Mouse (Mus musculus) colon, adult 2 months (tissue): ENCODE data around the gene Hoxa11. TPM values are rescaled to one million over a fixed set of nuclear protein-coding genes. Genes with fewer than 3 reads are reported as not detected.

Experiments used
- polyA plus RNA-seq: library from polyadenylated mRNA; depleted of rRNA; stranded (reverse); fragments of >200 nt; gene quantifications from 2 replicates; pipeline ENCODE4 v1.2.3, GENCODE M21; 2012; rRNA removed

The Hoxa11 gene
- polyA plus RNA-seq, result 9.9 and 10.1 TPM in 2 replicates

DNA sequence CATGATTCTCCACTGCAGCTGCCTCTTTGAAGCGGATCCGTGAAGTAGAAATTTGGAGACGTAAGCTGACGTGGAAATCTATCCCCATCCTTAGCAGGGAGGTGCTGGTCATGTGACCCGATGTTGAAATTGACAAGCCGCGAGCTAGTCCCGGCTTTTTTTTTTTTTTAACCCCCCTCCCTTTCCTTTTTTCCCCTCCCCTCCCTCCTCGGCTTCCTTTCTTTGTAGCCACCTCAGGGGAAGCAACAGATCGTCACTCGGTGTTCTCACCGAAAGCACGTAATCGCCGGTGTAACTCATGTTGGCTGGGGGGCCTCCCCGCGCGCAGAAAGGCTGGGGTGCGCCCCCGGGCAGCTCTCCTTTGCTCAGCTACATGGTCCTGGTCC is at the start of gene Hoxa11:
Gene Hoxa11 (minus strand): TSS at position 54 of the 386 bp plus-strand sequence.

DNA sequence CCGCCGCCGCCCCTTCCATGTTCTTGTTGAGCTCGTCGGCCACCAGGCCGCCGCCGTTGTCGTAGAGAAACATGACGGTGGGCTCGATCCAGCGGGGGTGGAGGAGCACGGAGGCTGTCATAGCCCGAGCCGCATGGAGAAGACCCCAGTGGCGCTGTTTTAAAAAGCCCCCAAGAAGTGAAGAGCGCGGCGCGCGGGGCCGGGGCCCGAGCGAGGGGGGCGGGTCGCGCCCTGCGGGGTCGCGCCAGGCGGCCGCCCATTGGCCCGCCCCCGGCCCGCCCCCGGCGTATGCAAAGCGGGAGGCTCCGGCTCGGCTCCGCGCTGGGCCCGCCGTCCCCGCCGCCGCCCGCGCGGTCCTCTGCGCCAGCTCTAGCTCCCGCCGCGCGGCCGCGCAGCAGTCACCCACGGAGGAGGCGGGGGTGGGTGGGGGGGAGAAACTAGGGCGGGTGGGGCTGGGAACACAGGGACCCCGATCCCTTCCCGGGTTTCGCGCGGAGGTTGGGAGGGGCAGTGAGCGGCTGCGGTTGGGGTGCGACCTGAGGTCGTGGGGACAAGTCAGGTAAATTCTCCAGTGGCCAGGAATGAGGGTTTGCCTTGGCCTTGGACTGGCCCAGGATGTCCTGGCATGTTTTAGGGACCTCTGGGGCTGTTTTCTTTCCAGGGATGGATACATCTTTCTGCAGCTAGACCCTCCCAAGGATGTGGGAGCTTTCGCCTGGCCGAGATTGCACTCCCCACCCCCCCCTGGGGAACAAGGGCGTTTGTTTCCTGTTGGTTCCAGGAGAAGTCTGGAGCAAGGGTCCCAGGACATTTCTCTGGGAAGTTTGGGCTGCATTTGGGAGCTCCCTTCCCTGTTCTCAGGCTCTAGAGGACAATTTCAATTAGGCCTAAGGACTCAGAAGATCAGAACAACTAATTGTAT is 15.3 kb upstream of the Hoxa11 start, which contains the start of gene Hoxa13:
Gene Hoxa13 (minus strand): TSS at position 227 of the 922 bp plus-strand sequence.

DNA sequence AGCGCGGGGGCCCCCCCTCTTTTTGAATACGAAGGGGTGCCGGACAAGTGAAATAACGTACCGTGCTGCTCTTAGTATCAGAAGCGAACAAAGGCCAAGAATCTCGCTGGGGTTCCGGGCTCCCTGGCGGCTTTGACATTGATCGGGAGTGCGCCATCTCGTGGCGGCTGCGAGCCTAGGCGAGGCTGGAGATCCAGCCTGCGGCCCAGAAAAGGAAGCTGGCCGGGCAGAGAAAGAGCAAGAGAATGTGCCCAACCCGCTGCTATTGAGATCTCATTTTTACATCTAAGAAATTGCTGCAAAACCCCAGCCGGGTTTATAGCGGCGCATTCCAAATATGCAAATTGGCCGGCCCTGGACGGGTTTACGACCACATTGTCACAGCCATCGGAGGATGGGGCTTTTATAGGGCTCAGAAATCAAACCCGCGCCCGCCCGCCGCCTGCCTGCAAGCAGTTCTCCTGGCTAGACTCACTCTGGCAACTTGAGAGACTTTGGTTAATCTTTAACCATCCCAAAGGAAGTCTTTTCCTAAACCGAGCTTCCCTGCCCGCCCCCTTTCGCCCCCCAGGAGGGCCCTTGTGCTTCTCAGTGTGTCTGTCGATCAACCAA is 5.1 kb downstream of the Hoxa11 start, which contains the start of gene Hoxa10:
Gene Hoxa10 (minus strand): TSS at position 466 of the 612 bp plus-strand sequence.

DNA sequence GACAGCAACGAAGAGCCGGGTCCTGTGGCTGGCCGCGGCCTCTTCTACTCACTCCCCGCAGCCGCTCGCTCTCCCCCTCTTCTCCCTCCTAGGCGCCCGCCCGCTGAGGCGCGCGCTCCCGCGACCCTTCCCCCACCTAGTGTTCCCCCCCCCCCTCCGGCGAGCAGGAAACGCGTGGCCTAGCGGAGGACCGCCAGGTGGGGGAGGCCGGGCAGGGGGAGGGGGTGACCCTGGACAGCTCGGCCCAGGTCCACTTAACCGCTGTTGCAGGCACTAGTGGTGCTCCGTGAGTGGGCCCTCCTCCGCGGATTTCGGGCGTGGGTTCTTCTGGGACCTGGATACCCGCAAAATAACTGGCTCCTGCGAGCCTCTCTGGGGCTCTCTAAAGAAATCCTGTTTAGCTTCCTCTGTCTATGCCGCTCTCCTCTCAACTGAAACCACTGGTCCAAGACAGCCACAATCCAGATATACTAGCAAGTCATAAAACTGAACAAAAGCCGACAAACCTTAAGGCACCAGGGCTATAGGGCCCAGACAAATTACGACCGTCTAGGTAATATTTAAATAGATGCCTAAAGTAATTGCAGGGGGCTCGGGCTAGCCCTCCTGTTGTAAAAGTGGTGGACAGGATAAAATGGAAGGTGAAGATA is 15.0 kb downstream of the Hoxa11 start, which contains the start of gene Hoxa9:
Gene Hoxa9 (minus strand): TSS at position 574 of the 650 bp plus-strand sequence.

GRCm38 (mm10) chr6:52221337-52221992 is 24.1 kb downstream of the Hoxa11 start, which contains the start of gene Hoxa7:
Hoxa7 (minus strand) TSS chr6:52221854.

GRCm38 (mm10) chr6:52213119-52213986 is 32.3 kb downstream of the Hoxa11 start, which contains the start of the genes Hoxa3 and Gm28308:
Hoxa3 (minus strand) TSS chr6:52213336.
Gm28308 (minus strand) TSS chr6:52213339.

DNA sequence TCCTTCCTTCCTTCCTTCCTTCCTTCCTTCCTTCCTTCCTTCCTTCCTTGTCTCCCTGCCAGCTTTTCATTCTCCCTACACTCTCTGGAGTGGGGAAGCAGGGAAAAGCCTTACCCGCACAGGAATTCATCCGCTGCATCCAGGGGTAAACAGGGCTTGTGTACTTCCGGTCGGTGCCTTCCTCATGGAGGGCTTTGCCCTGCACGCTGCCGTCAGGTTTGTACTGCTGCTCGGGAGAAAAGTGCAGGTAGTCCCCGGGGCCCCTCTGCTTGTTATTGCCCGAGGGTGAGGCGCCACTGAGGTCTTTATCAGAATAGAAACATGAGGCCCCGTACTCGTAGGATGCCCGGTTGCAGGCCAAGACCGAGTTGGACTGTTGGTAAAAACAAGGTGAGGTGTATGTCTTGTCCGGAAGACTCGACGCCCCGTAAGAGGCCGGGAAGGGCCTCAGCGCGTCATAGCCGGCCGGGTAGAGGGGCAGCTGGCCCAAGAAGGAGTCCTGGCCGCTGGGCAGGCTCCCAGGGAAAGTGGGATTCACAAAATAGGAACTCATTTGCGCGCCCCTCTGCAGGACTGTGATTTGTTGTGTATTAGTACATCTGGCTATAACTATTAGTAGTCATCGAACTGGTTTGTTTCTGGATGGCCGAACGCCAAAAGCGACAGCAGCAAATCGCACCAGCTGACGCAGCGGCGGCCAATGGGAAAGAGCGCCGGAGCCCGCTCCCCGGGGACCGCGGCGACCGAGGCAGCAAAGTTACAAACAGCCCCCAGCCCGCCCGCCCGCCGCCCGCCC is 37.3 kb downstream of the Hoxa11 start, which contains the start of gene Hoxa6:
Gene Hoxa6 (minus strand): TSS at position 651 of the 796 bp plus-strand sequence.

DNA sequence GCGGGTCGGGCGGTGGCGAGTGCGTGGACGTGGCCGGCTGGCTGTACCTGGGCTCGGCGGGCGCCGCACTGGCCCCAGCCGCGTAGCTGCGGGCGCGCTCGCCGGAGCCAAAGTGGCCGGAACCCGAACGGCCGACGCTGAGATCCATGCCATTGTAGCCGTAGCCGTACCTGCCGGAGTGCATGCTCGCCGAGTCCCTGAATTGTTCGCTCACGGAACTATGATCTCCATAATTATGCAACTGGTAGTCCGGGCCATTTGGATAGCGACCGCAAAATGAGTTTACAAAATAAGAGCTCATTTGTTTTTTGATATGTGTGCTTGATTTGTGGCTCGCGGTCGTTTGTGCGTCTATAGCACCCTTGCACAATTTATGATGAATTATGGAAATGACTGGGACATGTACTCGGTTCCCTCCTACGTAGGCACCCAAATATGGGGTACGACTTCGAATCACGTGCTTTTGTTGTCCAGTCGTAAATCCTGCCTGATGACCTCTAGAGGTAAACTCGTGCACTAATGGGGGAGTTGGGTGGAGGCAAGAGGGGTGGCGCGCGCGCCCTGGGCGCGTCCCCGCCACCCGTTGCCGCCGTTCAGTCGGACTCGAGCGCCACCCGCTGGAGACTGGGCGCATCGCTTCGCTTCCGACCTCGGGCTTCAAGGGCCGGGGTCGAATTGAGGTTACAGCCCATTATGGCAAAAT is 41.4 kb downstream of the Hoxa11 start, which contains the start of gene Hoxa5:
Gene Hoxa5 (minus strand): TSS at position 538 of the 703 bp plus-strand sequence.

Other genes with a start within 250 kb of the Hoxa11 start
- gene Skap2, start 233.3 kb downstream of the Hoxa11 start, polyA plus RNA-seq, result 5.8 and 7.3 TPM in 2 replicates
- gene Hoxa1, start 87.5 kb downstream of the Hoxa11 start, polyA plus RNA-seq, result 0.36 and 0.41 TPM in 2 replicates
- gene Hoxa2, start 81.0 kb downstream of the Hoxa11 start, polyA plus RNA-seq, result 2.5 and 2.6 TPM in 2 replicates
- 0.02 TPM in 1 of 2 replicates, not detected in the other for gene 5730596B20Rik, start 68.3 kb downstream of the Hoxa11 start, polyA plus RNA-seq
- 1.5 TPM in 2 replicates for gene Hoxa4, start 54.1 kb downstream of the Hoxa11 start, polyA plus RNA-seq
- 21.4 and 22.4 TPM in 2 replicates for gene Hoxa5, start 41.2 kb downstream of the Hoxa11 start, polyA plus RNA-seq
- 9.2 and 10.0 TPM in 2 replicates for gene Hoxa6, start 37.1 kb downstream of the Hoxa11 start, polyA plus RNA-seq
- 18.3 and 20.8 TPM in 2 replicates for gene Hoxa3, start 32.5 kb downstream of the Hoxa11 start, polyA plus RNA-seq
- 7.4 and 8.4 TPM in 2 replicates for gene Gm28308, start 32.5 kb downstream of the Hoxa11 start, polyA plus RNA-seq
- 67.1 and 81.2 TPM in 2 replicates for gene Hoxa7, start 24.0 kb downstream of the Hoxa11 start, polyA plus RNA-seq
- gene Hoxa9, start 14.7 kb downstream of the Hoxa11 start, polyA plus RNA-seq, result 84.0 and 99.4 TPM in 2 replicates
- 26.7 and 39.5 TPM in 2 replicates for gene Hoxa10, start 5.0 kb downstream of the Hoxa11 start, polyA plus RNA-seq
- 59.0 and 62.5 TPM in 2 replicates for gene Hoxa13, start 15.1 kb upstream of the Hoxa11 start, polyA plus RNA-seq
- 3.3 and 4.6 TPM in 2 replicates for gene Evx1, start 67.7 kb upstream of the Hoxa11 start, polyA plus RNA-seq